Mouse (Mus musculus) hindbrain, postnatal 0 days (tissue): ENCODE results near the gene Kcnma1. TPM values are rescaled to one million over a fixed set of nuclear protein-coding genes. Genes with fewer than 3 reads are reported as not detected.

ENCODE experiments used
- ATAC-seq: fragments of 200-750 bp; cut with Nextera tagmentation; 2 replicates; pipeline ENCODE4 v1.8.0; 2017; ENCODE audit warnings: mild to moderate bottlenecking, moderate TSS enrichment, moderate library complexity
- DNase-seq: peaks from one replicate; pipeline ENCODE4 v3.0.0-alpha.2; 2015; ENCODE audit warnings: low spot score
- H3K27ac ChIP-seq: fragments of 300-500 bp; sonication (generic); 2 replicates; pipeline ENCODE4 v1.5.1; 2014; ENCODE audit warnings: mild to moderate bottlenecking
- H3K27me3 ChIP-seq: fragments of 300-500 bp; sonication (generic); 2 replicates; pipeline ENCODE4 v1.6.1; 2014; ENCODE audit warnings: low read length, mixed read lengths; ENCODE audit not compliant: insufficient read depth
- H3K36me3 ChIP-seq: fragments of 300-500 bp; sonication (generic); 2 replicates; pipeline ENCODE4 v1.6.1; 2014; ENCODE audit warnings: low read length, mixed read lengths; ENCODE audit not compliant: insufficient read depth
- H3K4me1 ChIP-seq: fragments of 300-500 bp; sonication (generic); 2 replicates; pipeline ENCODE4 v1.6.1; 2014; ENCODE audit warnings: antibody characterized with exemption, low read length, mixed read lengths; ENCODE audit not compliant: insufficient read depth
- H3K4me2 ChIP-seq: fragments of 300-500 bp; sonication (generic); 2 replicates; pipeline ENCODE4 v1.6.1; 2014; ENCODE audit warnings: low read depth, mild to moderate bottlenecking, low read length, moderate library complexity, mixed read lengths
- H3K4me3 ChIP-seq: fragments of 300-500 bp; sonication (generic); 2 replicates; pipeline ENCODE4 v1.5.1; 2014; ENCODE audit warnings: low read length
- H3K9ac ChIP-seq: fragments of 300-500 bp; sonication (generic); replicated peaks from 2 replicates; pipeline ENCODE4 v1.6.1; 2014; ENCODE audit warnings: mild to moderate bottlenecking, low read length, moderate library complexity, mixed read lengths
- H3K9me3 ChIP-seq: fragments of 300-500 bp; sonication (generic); 2 replicates; pipeline ENCODE4 v1.6.1; 2016; ENCODE audit warnings: low read length, mixed read lengths
- CTCF ChIP-seq: IDR thresholded peaks from 2 replicates; pipeline ENCODE4 v1.5.1; 2016; ENCODE audit warnings: antibody characterized with exemption, control low read depth, low read depth
- whole genome bisulfite sequencing: fragments of 180-500 bp; shearing (Covaris S2); extraction: QIAGEN DNeasy Blood & Tissue Kit; methylation state at CpG from one replicate; pipeline ENCODE4 v1.1.7; 2014; 5-methylcytosine and 5-hydroxymethylcytosine counted together
- polyA plus RNA-seq: library from polyadenylated mRNA; unstranded; fragments of >200 nt; fragmentation: Nextera tagmentation; extraction: Ambion mirVana; gene quantifications from 2 replicates; pipeline ENCODE4 v1.2.1, GENCODE M21; 2015
- total RNA-seq: library from RNA; depleted of rRNA; stranded (reverse); fragments of >200 nt; gene quantifications from 2 replicates; pipeline ENCODE4 v1.2.3, GENCODE M21; 2014

Kcnma1 gene
- total and polyA plus RNA-seq, 2 experiments from 2014 or later: 15.9 to 36.1 TPM

- no peak for ATAC-seq
- no peak overlapping the region for H3K27ac ChIP-seq
- no peak overlapping the region for H3K4me2 ChIP-seq
- DNase-seq: no peak
- H3K27me3 ChIP-seq: no peaks in the 10 kb centered on the region
- no peak overlapping the region for H3K4me3 ChIP-seq
- no peak overlapping the region for H3K9ac ChIP-seq
- H3K36me3 ChIP-seq: no peaks in the 10 kb centered on the region
- 88% methylated on average over 4 of the region's 4 CpGs for WGBS
- no peaks in the 10 kb centered on the region for H3K9me3 ChIP-seq
- no peaks in the 10 kb centered on the region for H3K4me1 ChIP-seq
- TF ChIP-seq CTCF: no peak
These were observed 491.6 kb downstream of the Kcnma1 start for GRCm38 (mm10) chr14:23522606-23523159.

- WGBS: 82% methylated on average over 10 of the region's 10 CpGs
These were observed 493.1 kb downstream of the Kcnma1 start for GRCm38 (mm10) chr14:23521080-23521684.

GRCm38 (mm10) chr14:23517374-23517773 lies 496.9 kb downstream of the Kcnma1 start:
- 95% methylated on average over 2 of the region's 2 CpGs for WGBS
- Histone ChIP-seq H3K9ac (no peak overlapping the region), H3K36me3 (no peaks in the 10 kb centered on the region), H3K27ac (no peak overlapping the region), H3K9me3 (no peaks in the 10 kb centered on the region), H3K27me3 (no peaks in the 10 kb centered on the region), H3K4me1 (no peaks in the 10 kb centered on the region), H3K4me2 (no peak overlapping the region), H3K4me3 (no peak overlapping the region)
- DNase-seq (no peak), ATAC-seq (no peak)
- TF ChIP-seq CTCF: no peak

More at GRCm38 (mm10) chr14:23521080-23521684, 493.1 kb downstream of the Kcnma1 start:
- Histone ChIP-seq H3K36me3 (no peaks in the 10 kb centered on the region), H3K4me3 (no peak overlapping the region), H3K4me1 (no peaks in the 10 kb centered on the region), H3K4me2 (no peak overlapping the region), H3K27me3 (no peaks in the 10 kb centered on the region), H3K9me3 (no peaks in the 10 kb centered on the region), H3K9ac (no peak overlapping the region), H3K27ac (no peak overlapping the region)
- TF ChIP-seq CTCF: no peak
- no peak for DNase-seq
- no peak for ATAC-seq

- H3K4me2 ChIP-seq: no peak overlapping the region
- no peaks in the 10 kb centered on the region for H3K9me3 ChIP-seq
- H3K27me3 ChIP-seq: no peaks in the 10 kb centered on the region
- no peak overlapping the region for H3K9ac ChIP-seq
- WGBS: 72% methylated on average over 5 of the region's 5 CpGs
- H3K4me1 ChIP-seq: no peaks in the 10 kb centered on the region
- H3K27ac ChIP-seq: no peak overlapping the region
- no peak for TF ChIP-seq CTCF
- ATAC-seq (no peak), DNase-seq (no peak)
- peaks cover 5% of the 10 kb centered on the region; the same call in 1 of the 2 replicates for H3K36me3 ChIP-seq
- H3K4me3 ChIP-seq: no peak overlapping the region
These were observed 504.5 kb downstream of the Kcnma1 start for GRCm38 (mm10) chr14:23509792-23510191.

GRCm38 (mm10) chr14:23502236-23502790 lies 512.0 kb downstream of the Kcnma1 start:
- ATAC-seq (no peak), DNase-seq (no peak)
- WGBS: 47% methylated on average over 8 of the region's 8 CpGs
- H3K27me3 ChIP-seq: no peaks in the 10 kb centered on the region
- no peak overlapping the region for H3K4me2 ChIP-seq
- H3K4me1 ChIP-seq: no peaks in the 10 kb centered on the region
- no peak overlapping the region for H3K9ac ChIP-seq
- H3K36me3 ChIP-seq: no peaks in the 10 kb centered on the region; the same call in 1 of the 2 replicates
- H3K9me3 ChIP-seq: no peaks in the 10 kb centered on the region
- no peak overlapping the region for H3K27ac ChIP-seq
- TF ChIP-seq CTCF: no peak
- no peak overlapping the region for H3K4me3 ChIP-seq

- Histone ChIP-seq H3K4me2 (no peak overlapping the region), H3K4me1 (no peaks in the 10 kb centered on the region), H3K36me3 (no peaks in the 10 kb centered on the region; the same call in 1 of the 2 replicates), H3K27me3 (no peaks in the 10 kb centered on the region), H3K9me3 (no peaks in the 10 kb centered on the region), H3K27ac (no peak overlapping the region), H3K9ac (no peak overlapping the region), H3K4me3 (no peak overlapping the region)
- TF ChIP-seq CTCF: no peak
- DNase-seq (no peak), ATAC-seq (no peak)
- 92% methylated on average over 3 of the region's 3 CpGs for WGBS
These were observed 517.5 kb downstream of the Kcnma1 start for GRCm38 (mm10) chr14:23496801-23497200.

GRCm38 (mm10) chr14:23496236-23496740 lies 518.0 kb downstream of the Kcnma1 start:
- no peaks in the 10 kb centered on the region for H3K4me1 ChIP-seq
- no peaks in the 10 kb centered on the region for H3K27me3 ChIP-seq
- no peak overlapping the region for H3K27ac ChIP-seq
- TF ChIP-seq CTCF: no peak
- 77% methylated on average over 4 of the region's 4 CpGs for WGBS
- no peak overlapping the region for H3K4me3 ChIP-seq
- H3K4me2 ChIP-seq: no peak overlapping the region
- H3K9ac ChIP-seq: no peak overlapping the region
- H3K9me3 ChIP-seq: no peaks in the 10 kb centered on the region
- DNase-seq (no peak), ATAC-seq (no peak)
- no peaks in the 10 kb centered on the region; the same call in 1 of the 2 replicates for H3K36me3 ChIP-seq
